Mouse (Mus musculus) liver, postnatal 0 days (tissue): Measurements from ENCODE around the gene Aadacl4.

ENCODE experiments used
- CTCF ChIP-seq: sonication (generic); IDR thresholded peaks from 2 replicates; pipeline ENCODE4 v1.5.1; 2016; ENCODE audit warnings: antibody characterized with exemption, low read depth
- EP300 ChIP-seq: IDR thresholded peaks from 2 replicates; pipeline ENCODE4 v1.6.1; 2016; ENCODE audit warnings: antibody characterized with exemption, low read depth, mild to moderate bottlenecking

DNA sequence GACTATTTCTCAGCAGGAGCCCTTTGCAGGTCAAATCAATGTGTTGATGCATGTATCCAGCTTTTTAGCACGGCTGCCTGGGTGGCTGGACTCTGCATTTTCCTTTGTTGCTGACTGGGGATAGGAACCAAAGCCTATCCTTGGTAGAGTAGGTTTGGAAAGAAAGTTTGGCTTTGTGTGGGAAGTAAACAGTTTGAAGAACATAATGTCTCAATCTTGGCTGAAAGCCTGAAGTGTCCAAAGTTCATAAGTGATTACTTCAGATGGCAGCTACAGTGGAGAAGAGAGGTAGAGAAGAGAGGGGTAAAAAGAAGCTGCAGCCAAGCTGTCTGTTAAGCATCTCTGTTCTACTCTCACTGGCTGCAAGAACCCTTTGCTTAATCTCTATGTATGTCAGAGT lies 1.1 kb downstream of the Aadacl4 start:
- TF ChIP-seq CTCF (no peak), EP300 (no peak)
